Mouse (Mus musculus): Measurements from ENCODE around the gene 2310022A10Rik.

Gene 2310022A10Rik

GRCm38 (mm10) chr7:27552931-27553513, at the start of gene 2310022A10Rik, which contains the start of gene Pld3:
Gene 2310022A10Rik, plus strand, starts transcription at chr7:27553233.
Gene Pld3, minus strand, starts transcription at chr7:27553218.
- peak; percentile 99 for DNase-seq

- no peak for DNase-seq
These were observed 46.2 kb upstream of the 2310022A10Rik start for GRCm38 (mm10) chr7:27506765-27507370.

GRCm38 (mm10) chr7:27507711-27508647, 45.1 kb upstream of the 2310022A10Rik start:
- DNase-seq = peak; percentile 99

- peak; percentile 78 for DNase-seq
These were observed 44.4 kb upstream of the 2310022A10Rik start for GRCm38 (mm10) chr7:27508648-27509005.

- DNase-seq = no peak
These were observed 42.2 kb upstream of the 2310022A10Rik start for GRCm38 (mm10) chr7:27510809-27511208.

GRCm38 (mm10) chr7:27514961-27515360, 38.1 kb upstream of the 2310022A10Rik start:
- no peak for DNase-seq

GRCm38 (mm10) chr7:27518314-27518713, 34.7 kb upstream of the 2310022A10Rik start:
- DNase-seq = no peak

- DNase-seq = no peak
These were observed 32.9 kb upstream of the 2310022A10Rik start for GRCm38 (mm10) chr7:27520104-27520503.

- no peak for DNase-seq
These were observed 32.4 kb upstream of the 2310022A10Rik start for GRCm38 (mm10) chr7:27520599-27520998.

GRCm38 (mm10) chr7:27522967-27523366, 30.1 kb upstream of the 2310022A10Rik start, which contains the start of gene Hipk4:
Gene Hipk4, plus strand, starts transcription at chr7:27523267.
- DNase-seq = no peak

GRCm38 (mm10) chr7:27523805-27524204, 29.2 kb upstream of the 2310022A10Rik start:
- no peak for DNase-seq

GRCm38 (mm10) chr7:27526039-27526827, 26.8 kb upstream of the 2310022A10Rik start:
- DNase-seq = peak; percentile 76

GRCm38 (mm10) chr7:27529070-27529469, 24.0 kb upstream of the 2310022A10Rik start:
- no peak for DNase-seq

GRCm38 (mm10) chr7:27530937-27531336, 22.1 kb upstream of the 2310022A10Rik start:
- DNase-seq = no peak

GRCm38 (mm10) chr7:27531707-27532106, 21.3 kb upstream of the 2310022A10Rik start:
- no peak for DNase-seq

GRCm38 (mm10) chr7:27532480-27533050, 20.5 kb upstream of the 2310022A10Rik start:
- DNase-seq = no peak

- DNase-seq = no peak
These were observed 17.6 kb upstream of the 2310022A10Rik start for GRCm38 (mm10) chr7:27535386-27535785.

GRCm38 (mm10) chr7:27536618-27537017, 16.4 kb upstream of the 2310022A10Rik start:
- no peak for DNase-seq

GRCm38 (mm10) chr7:27537998-27538397, 15.0 kb upstream of the 2310022A10Rik start:
- no peak for DNase-seq

- no peak for DNase-seq
These were observed 14.2 kb upstream of the 2310022A10Rik start for GRCm38 (mm10) chr7:27538797-27539196.

- DNase-seq = no peak
These were observed 12.5 kb upstream of the 2310022A10Rik start for GRCm38 (mm10) chr7:27540521-27540920.

- DNase-seq = no peak
These were observed 12.1 kb upstream of the 2310022A10Rik start for GRCm38 (mm10) chr7:27540935-27541334.

All from kidney, adult 9 months (tissue).